Mouse (Mus musculus) liver, embryonic 13.5 days (tissue): ENCODE measurements at regions not wholly inside any gene's neighbourhood (a gene's known extent, or its start where the extent isn't known, plus 50 kb on each side); places are given as distances from the start of the nearest gene placed in this dataset.
A peak's percentile ranks its signal among the peaks of the same experiment; 100 is the strongest.

ENCODE experiments used
- ATAC-seq: fragments of 200-750 bp; cut with Nextera tagmentation; 2 replicates; pipeline ENCODE4 v1.8.0; 2017; ENCODE audit warnings: low read depth, mild to moderate bottlenecking, moderate number of reproducible peaks, moderate library complexity
- DNase-seq: peaks from one replicate; pipeline ENCODE4 v3.0.0; 2022
- H3K27ac ChIP-seq: fragments of 300-500 bp; sonication (generic); 2 replicates; pipeline ENCODE4 v1.5.1; 2015; ENCODE audit warnings: moderate library complexity, mild to moderate bottlenecking, inconsistent platforms
- H3K27me3 ChIP-seq: fragments of 300-500 bp; sonication (generic); 2 replicates; pipeline ENCODE4 v1.6.1; 2015; ENCODE audit warnings: mild to moderate bottlenecking, inconsistent platforms
- H3K36me3 ChIP-seq: fragments of 300-500 bp; sonication (generic); 2 replicates; pipeline ENCODE4 v1.6.1; 2015; ENCODE audit warnings: mild to moderate bottlenecking, inconsistent platforms
- H3K4me1 ChIP-seq: fragments of 300-500 bp; sonication (generic); replicated peaks from 2 replicates; pipeline ENCODE4 v1.6.1; 2015; ENCODE audit warnings: inconsistent platforms
- H3K4me2 ChIP-seq: fragments of 300-500 bp; sonication (generic); 2 replicates; pipeline ENCODE4 v1.6.1; 2015; ENCODE audit warnings: inconsistent platforms, mild to moderate bottlenecking, moderate library complexity
- H3K4me3 ChIP-seq: fragments of 300-500 bp; sonication (generic); replicated peaks from 2 replicates; pipeline ENCODE4 v1.5.1; 2015; ENCODE audit warnings: mild to moderate bottlenecking, inconsistent platforms
- H3K9ac ChIP-seq: fragments of 300-500 bp; sonication (generic); 2 replicates; pipeline ENCODE4 v1.6.1; 2015; ENCODE audit warnings: mild to moderate bottlenecking, inconsistent platforms
- H3K9me3 ChIP-seq: fragments of 300-500 bp; sonication (generic); replicated peaks from 2 replicates; pipeline ENCODE4 v1.6.1; 2016; ENCODE audit warnings: inconsistent platforms
- WGBS: fragments of 180-500 bp; shearing (Covaris S2); methylation state at CpG from one replicate; pipeline ENCODE4 v1.1.7; 2015; ENCODE audit not compliant: insufficient replicate concordance; 5-methylcytosine and 5-hydroxymethylcytosine counted together

DNA sequence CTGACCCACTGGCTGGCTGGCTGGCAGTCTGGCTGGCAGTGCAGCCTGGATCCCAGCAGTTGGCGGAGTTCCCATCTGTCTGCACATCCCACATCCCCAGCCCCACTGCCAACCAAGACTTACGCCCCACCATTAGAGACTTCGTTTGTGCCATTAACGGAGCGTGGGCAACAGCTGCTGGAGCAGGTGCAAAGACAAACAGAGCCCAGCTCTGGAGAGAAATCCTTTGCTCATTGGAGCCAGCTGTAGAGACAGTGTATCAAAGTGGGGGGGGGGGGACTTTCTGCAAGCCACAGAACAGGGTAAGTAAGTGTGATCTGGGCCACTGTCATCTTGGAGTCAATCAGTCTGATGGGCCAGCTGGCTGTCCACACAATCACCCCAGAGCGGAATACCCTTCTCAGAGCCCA is 52.3 kb downstream of the Rplp1 start:
- ATAC-seq: no peak
- no peak overlapping the region for H3K9ac ChIP-seq
- H3K36me3 ChIP-seq: no peaks in the 10 kb centered on the region
- H3K9me3 ChIP-seq: no peaks in the 10 kb centered on the region
- no peak for DNase-seq
- no peak overlapping the region for H3K27ac ChIP-seq
- WGBS: 72% methylated on average over 6 of the region's 6 CpGs
- no peak overlapping the region for H3K4me3 ChIP-seq
- no peaks in the 10 kb centered on the region for H3K4me1 ChIP-seq
- peaks cover 14% of the 10 kb centered on the region; the same call in 1 of the 2 replicates for H3K27me3 ChIP-seq
- no peak overlapping the region for H3K4me2 ChIP-seq

- Histone ChIP-seq H3K27me3 (peaks cover 24% of the 10 kb centered on the region), H3K27ac (no peak overlapping the region), H3K4me1 (no peaks in the 10 kb centered on the region), H3K4me2 (no peak overlapping the region), H3K9ac (no peak overlapping the region), H3K4me3 (no peak overlapping the region), H3K36me3 (no peaks in the 10 kb centered on the region), H3K9me3 (no peaks in the 10 kb centered on the region)
- ATAC-seq (no peak), DNase-seq (no peak)
- WGBS: 13% methylated on average over 2 of the region's 2 CpGs
Observed at GRCm38 (mm10) chr9:61860147-61860546, 54.2 kb downstream of the Rplp1 start.

DNA sequence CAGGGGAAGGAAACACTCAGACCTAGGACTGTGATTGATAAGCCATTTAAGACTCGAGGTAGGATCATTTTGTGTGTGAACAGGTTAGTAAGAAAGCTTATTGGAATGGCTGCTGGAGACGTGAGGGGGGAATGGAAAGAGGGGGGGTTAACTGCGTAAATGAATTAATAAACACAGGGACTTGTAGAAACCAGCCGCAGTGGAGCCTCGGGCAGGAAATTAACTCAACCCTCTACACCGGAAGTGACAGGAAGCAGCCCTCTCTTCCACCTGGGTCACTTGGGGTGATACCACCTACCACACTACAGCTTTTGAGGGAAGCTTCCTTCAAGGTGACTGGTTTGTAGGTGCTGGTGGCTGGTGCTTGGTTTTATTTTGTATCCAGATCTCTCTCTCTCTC is 54.9 kb downstream of the Rplp1 start:
- DNase-seq: no peak
- H3K9me3 ChIP-seq: no peaks in the 10 kb centered on the region
- H3K4me3 ChIP-seq: no peak overlapping the region
- no peak for ATAC-seq
- H3K4me2 ChIP-seq: no peak overlapping the region
- H3K9ac ChIP-seq: no peak overlapping the region
- peaks cover 24% of the 10 kb centered on the region for H3K27me3 ChIP-seq
- H3K4me1 ChIP-seq: no peaks in the 10 kb centered on the region
- H3K27ac ChIP-seq: no peak overlapping the region
- 8% methylated on average over 6 of the region's 6 CpGs for WGBS
- no peaks in the 10 kb centered on the region for H3K36me3 ChIP-seq

DNA sequence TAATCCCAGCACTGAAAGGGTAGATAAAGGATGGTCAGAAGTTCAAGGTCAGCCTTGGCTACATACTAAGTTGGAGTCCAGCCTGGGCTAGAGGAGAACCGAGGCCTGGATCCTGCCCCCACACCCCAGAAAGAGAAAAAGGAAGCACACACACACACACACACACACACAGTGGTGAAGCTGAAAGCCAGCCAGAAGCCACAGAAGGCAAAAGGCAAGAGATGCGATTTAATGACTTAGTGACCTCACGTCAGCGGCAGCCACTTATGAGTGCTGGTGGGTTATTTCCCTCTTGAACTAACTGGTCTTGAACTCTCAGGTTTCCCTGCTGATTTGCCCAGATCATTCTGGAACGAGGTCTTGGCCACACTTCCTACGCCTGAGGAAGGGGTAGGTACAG is 56.5 kb downstream of the Rplp1 start:
- no peak overlapping the region for H3K4me2 ChIP-seq
- H3K36me3 ChIP-seq: no peaks in the 10 kb centered on the region
- H3K4me3 ChIP-seq: no peak overlapping the region
- H3K9ac ChIP-seq: no peak overlapping the region
- H3K27ac ChIP-seq: no peak overlapping the region
- WGBS: 47% methylated on average over 6 of the region's 6 CpGs
- no peaks in the 10 kb centered on the region for H3K9me3 ChIP-seq
- H3K27me3 ChIP-seq: peaks cover 24% of the 10 kb centered on the region
- no peak for ATAC-seq
- H3K4me1 ChIP-seq: no peaks in the 10 kb centered on the region
- DNase-seq: no peak

GRCm38 (mm10) chr9:61856686-61857085 is 57.7 kb downstream of the Rplp1 start:
- Histone ChIP-seq H3K4me3 (no peak overlapping the region), H3K9me3 (no peaks in the 10 kb centered on the region), H3K27ac (no peak overlapping the region), H3K4me1 (no peaks in the 10 kb centered on the region), H3K9ac (no peak overlapping the region), H3K27me3 (peaks cover 20% of the 10 kb centered on the region; the same call in 1 of the 2 replicates), H3K36me3 (no peaks in the 10 kb centered on the region), H3K4me2 (no peak overlapping the region)
- DNase-seq (no peak), ATAC-seq (no peak)
- WGBS: 38% methylated on average over 1 of the region's 1 CpGs

DNA sequence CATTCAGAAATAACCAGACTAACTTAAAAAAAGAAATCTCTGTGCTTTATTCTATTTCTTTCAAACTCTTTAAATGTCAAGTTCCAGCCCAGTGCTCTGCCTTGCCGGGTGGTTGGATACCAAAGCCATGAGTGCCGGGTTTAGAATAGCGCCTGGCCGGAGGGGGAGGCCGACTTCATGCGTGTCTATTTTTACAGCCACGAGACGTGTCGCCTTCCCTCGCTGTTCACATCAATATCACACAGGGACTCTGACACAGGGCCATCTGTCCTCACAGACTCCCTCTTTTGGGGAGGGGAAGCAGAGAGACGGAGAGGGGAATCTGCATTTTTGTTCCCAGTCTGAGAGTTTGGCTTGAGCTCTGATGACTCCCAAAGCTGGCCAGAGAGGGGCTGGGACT is 58.7 kb downstream of the Rplp1 start:
- WGBS: 75% methylated on average over 11 of the region's 11 CpGs

GRCm38 (mm10) chr9:61853841-61854240 is 60.5 kb downstream of the Rplp1 start:
- no peaks in the 10 kb centered on the region for H3K9me3 ChIP-seq
- ATAC-seq (no peak), DNase-seq (no peak)
- H3K27ac ChIP-seq: no peak overlapping the region
- peaks cover 16% of the 10 kb centered on the region; the same call in 1 of the 2 replicates for H3K27me3 ChIP-seq
- H3K4me3 ChIP-seq: no peak overlapping the region
- H3K4me1 ChIP-seq: no peaks in the 10 kb centered on the region
- H3K36me3 ChIP-seq: no peaks in the 10 kb centered on the region
- no peak overlapping the region for H3K9ac ChIP-seq
- no peak overlapping the region for H3K4me2 ChIP-seq
- WGBS: 69% methylated on average over 4 of the region's 4 CpGs

More for the DNA sequence above, 58.7 kb downstream of the Rplp1 start:
- ATAC-seq: no peak
- Histone ChIP-seq H3K4me1 (no peaks in the 10 kb centered on the region), H3K9me3 (no peaks in the 10 kb centered on the region), H3K36me3 (no peaks in the 10 kb centered on the region), H3K27ac (no peak overlapping the region), H3K4me3 (no peak overlapping the region), H3K4me2 (no peak overlapping the region), H3K27me3 (peaks cover 20% of the 10 kb centered on the region; the same call in 1 of the 2 replicates), H3K9ac (no peak overlapping the region)
- no peak for DNase-seq

GRCm38 (mm10) chr9:61851331-61851730 is 63.0 kb downstream of the Rplp1 start:
- Histone ChIP-seq H3K4me2 (no peak overlapping the region), H3K27ac (no peak overlapping the region), H3K4me1 (no peaks in the 10 kb centered on the region), H3K27me3 (peaks cover 7% of the 10 kb centered on the region; the same call in 1 of the 2 replicates), H3K4me3 (no peak overlapping the region), H3K36me3 (no peaks in the 10 kb centered on the region), H3K9me3 (no peaks in the 10 kb centered on the region), H3K9ac (no peak overlapping the region)
- DNase-seq (no peak), ATAC-seq (no peak)
- WGBS: 76% methylated on average over 3 of the region's 3 CpGs

DNA sequence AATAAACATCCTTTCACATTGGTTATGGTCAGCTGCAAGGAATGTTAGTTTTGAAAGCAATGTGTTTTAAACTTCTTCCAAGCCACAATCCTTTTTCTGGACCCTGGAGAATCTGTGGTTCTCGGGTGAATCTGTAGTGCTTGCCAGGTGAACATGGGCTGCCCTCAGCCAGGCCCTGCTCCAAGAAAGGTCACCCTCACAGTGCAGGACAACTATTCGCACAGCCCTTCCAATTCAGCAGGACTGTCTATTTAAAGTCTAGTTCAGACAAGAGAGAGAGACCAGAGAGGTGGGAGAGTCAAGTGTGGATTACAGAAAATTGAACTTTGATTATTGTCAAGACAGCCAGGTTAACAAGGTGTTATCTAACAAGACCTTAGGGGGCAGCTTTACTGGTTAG is 65.9 kb downstream of the Rplp1 start:
- H3K27ac ChIP-seq: no peak overlapping the region
- ATAC-seq: no peak
- no peaks in the 10 kb centered on the region for H3K27me3 ChIP-seq
- H3K4me2 ChIP-seq: no peak overlapping the region
- no peak overlapping the region for H3K9ac ChIP-seq
- DNase-seq: no peak
- no peaks in the 10 kb centered on the region for H3K36me3 ChIP-seq
- WGBS: 61% methylated on average over 2 of the region's 2 CpGs
- H3K4me1 ChIP-seq: peaks cover 11% of the 10 kb centered on the region
- no peak overlapping the region for H3K4me3 ChIP-seq
- no peaks in the 10 kb centered on the region for H3K9me3 ChIP-seq

GRCm38 (mm10) chr9:61847496-61847895 is 66.8 kb downstream of the Rplp1 start:
- ATAC-seq: no peak
- H3K4me2 ChIP-seq: no peak overlapping the region
- DNase-seq: no peak
- no peaks in the 10 kb centered on the region for H3K9me3 ChIP-seq
- H3K27ac ChIP-seq: no peak overlapping the region
- no peaks in the 10 kb centered on the region for H3K36me3 ChIP-seq
- no peaks in the 10 kb centered on the region for H3K27me3 ChIP-seq
- H3K4me1 ChIP-seq: peaks cover 11% of the 10 kb centered on the region
- H3K9ac ChIP-seq: no peak overlapping the region
- no peak overlapping the region for H3K4me3 ChIP-seq

DNA sequence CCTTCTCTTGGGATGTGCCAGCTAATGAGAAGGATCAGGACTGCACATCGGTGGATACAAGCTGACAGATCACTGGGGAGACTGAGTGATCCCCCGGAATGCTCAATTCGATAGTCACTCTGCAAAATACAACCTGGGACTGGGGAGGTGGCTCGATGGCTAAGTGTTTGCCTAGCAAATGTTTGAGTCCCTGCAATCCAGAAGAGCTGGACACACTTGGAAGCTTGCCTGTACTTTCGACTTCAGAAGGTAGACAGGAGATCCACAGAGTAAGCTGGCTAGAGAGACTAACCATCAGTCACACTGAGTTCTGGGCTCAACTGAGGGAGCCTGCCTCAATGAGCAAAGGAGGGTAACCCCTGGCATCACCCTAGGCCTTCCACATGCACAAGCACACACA is 69.7 kb downstream of the Rplp1 start:
- no peak overlapping the region for H3K4me2 ChIP-seq
- no peaks in the 10 kb centered on the region for H3K36me3 ChIP-seq
- ATAC-seq (no peak), DNase-seq (no peak)
- H3K27me3 ChIP-seq: no peaks in the 10 kb centered on the region
- H3K27ac ChIP-seq: no peak overlapping the region
- H3K9ac ChIP-seq: no peak overlapping the region
- no peak overlapping the region for H3K4me3 ChIP-seq
- H3K4me1 ChIP-seq: peaks cover 11% of the 10 kb centered on the region
- H3K9me3 ChIP-seq: no peaks in the 10 kb centered on the region
- 61% methylated on average over 5 of the region's 5 CpGs for WGBS

GRCm38 (mm10) chr9:61844141-61844540 is 70.2 kb downstream of the Rplp1 start:
- 68% methylated on average over 8 of the region's 8 CpGs for WGBS
- DNase-seq: no peak

More at GRCm38 (mm10) chr9:61844141-61844540, 70.2 kb downstream of the Rplp1 start:
- Histone ChIP-seq H3K9me3 (no peaks in the 10 kb centered on the region), H3K4me3 (no peak overlapping the region), H3K9ac (no peak overlapping the region), H3K4me2 (no peak overlapping the region), H3K4me1 (peaks cover 11% of the 10 kb centered on the region), H3K36me3 (no peaks in the 10 kb centered on the region), H3K27me3 (no peaks in the 10 kb centered on the region), H3K27ac (peak overlapping the region; percentile 34; the same call in 1 of the 2 replicates)
- ATAC-seq: no peak
